8 mouse cellular contexts compared by ENCODE assay signal in genomic region chr11:113648152-113648551, GRCm38 (mm10). TPM values are rescaled to one million over a fixed set of nuclear protein-coding genes. Genes with fewer than 3 reads are reported as not detected.
A peak's percentile ranks its signal among the peaks of the same experiment; 100 is the strongest.
DNase-seq lines count a peak whose midpoint lies in the region; ATAC-seq and TF ChIP-seq lines count a peak whose summit lies in the region.

No protein-coding gene starts in this region.

- no peaks in the 10 kb centered on the region for H3K27me3 ChIP-seq in liver, embryonic 11.5 days (replicated peaks; ENCODE audit: control insufficient read depth, insufficient read depth, low read length)
- no peaks in the 10 kb centered on the region for H3K27me3 ChIP-seq in neural tube, embryonic 13.5 days
- no peaks in the 10 kb centered on the region for H3K27me3 ChIP-seq in testis, adult 2 months (ENCODE audit: control insufficient read depth, insufficient read depth, low read length)

- TF ChIP-seq CTCF in testis, adult 2 months (IDR thresholded peaks at IDR 0.05; ENCODE audit: control insufficient read depth, insufficient read depth, insufficient replicate concordance, low read depth, low read length) = peak; percentile 99

- H3K9ac ChIP-seq in liver, embryonic 11.5 days (ENCODE audit: low read depth, low read length) = peak overlapping the region; percentile 23; the same call in 1 of the 2 replicates
- H3K9ac ChIP-seq in neural tube, embryonic 13.5 days = no peak overlapping the region

- no peaks in the 10 kb centered on the region for H3K9me3 ChIP-seq in liver, embryonic 11.5 days (ENCODE audit: control insufficient read depth, low read length)
- H3K9me3 ChIP-seq in neural tube, embryonic 13.5 days = no peaks in the 10 kb centered on the region

- no peak overlapping the region for H3K27ac ChIP-seq in liver, embryonic 11.5 days (ENCODE audit: low read depth, low read length)
- no peak overlapping the region for H3K27ac ChIP-seq in neural tube, embryonic 13.5 days (replicated peaks)
- H3K27ac ChIP-seq in testis, adult 2 months (ENCODE audit: control insufficient read depth, insufficient read depth, low read depth, low read length) = no peak overlapping the region

- H3K4me2 ChIP-seq in liver, embryonic 11.5 days = peak overlapping the region; percentile 43
- H3K4me2 ChIP-seq in neural tube, embryonic 13.5 days = peak overlapping the region; percentile 10; the same call in 1 of the 2 replicates

- peaks cover 23% of the 10 kb centered on the region for H3K4me1 ChIP-seq in liver, embryonic 11.5 days (replicated peaks; ENCODE audit: control insufficient read depth, insufficient read depth, low read length)
- peaks cover 23% of the 10 kb centered on the region for H3K4me1 ChIP-seq in neural tube, embryonic 13.5 days (replicated peaks)
- peaks cover 16% of the 10 kb centered on the region for H3K4me1 ChIP-seq in testis, adult 2 months (ENCODE audit: control insufficient read depth, insufficient read depth, low read length)

- WGBS in liver, embryonic 11.5 days = 3% methylated on average over 15 of the region's 15 CpGs
- WGBS in neural tube, embryonic 13.5 days = 4% methylated on average over 15 of the region's 15 CpGs

- H3K36me3 ChIP-seq in liver, embryonic 11.5 days (ENCODE audit: control insufficient read depth, insufficient read depth, low read length) = peaks cover 6% of the 10 kb centered on the region
- peaks cover 15% of the 10 kb centered on the region for H3K36me3 ChIP-seq in neural tube, embryonic 13.5 days
- H3K36me3 ChIP-seq in testis, adult 2 months (ENCODE audit: control insufficient read depth, insufficient read depth, low read length) = no peaks in the 10 kb centered on the region

- ATAC-seq in liver, embryonic 11.5 days (replicated peaks; ENCODE audit: low FRiP score) = no peak
- ATAC-seq in neural tube, embryonic 13.5 days (ENCODE audit: low read depth) = no peak

- DNase-seq in 3T3-L1 (ENCODE audit: low read depth, low spot score) = peak; percentile 71
- DNase-seq in adrenal gland, adult (ENCODE audit: inconsistent age in 2 of 2, low spot score in 1 of 2) = peak; percentile 83 to 95
- peak; percentile 89 for DNase-seq in embryo, embryonic 11 days
- peak; percentile 75 to 90 for DNase-seq in heart, adult 18-20 months
- DNase-seq in kidney, adult 9 months = peak; percentile 79
- DNase-seq in liver, embryonic 11.5 days (ENCODE audit: low spot score) = peak; percentile 82

- no peak overlapping the region for H3K4me3 ChIP-seq in liver, embryonic 11.5 days (ENCODE audit: low read depth, low read length)
- H3K4me3 ChIP-seq in neural tube, embryonic 13.5 days = no peak overlapping the region; the same call in 1 of the 2 replicates
- H3K4me3 ChIP-seq in testis, adult 2 months (ENCODE audit: control insufficient read depth, low read depth, low read length) = peak overlapping the region; percentile 93; the same call in 1 of the 2 replicates

- TF ChIP-seq POLR2A in testis, adult 2 months (IDR thresholded peaks at IDR 0.05; ENCODE audit: control insufficient read depth, low read depth, low read length) = no peak

RNA-seq across cellular contexts. Expression of gene Cog1, which starts 0.8 kb away (rescaled TPM):
- total RNA-seq in heart, adult 18-20 months (2021) = 10 to 100 TPM; 17.3 to 19.8 TPM
- 24.0 and 24.7 TPM in 2 replicates for polyA plus RNA-seq in liver, embryonic 11.5 days (2014; fragmentation: Nextera tagmentation; extraction: Ambion mirVana)
- 33.9 and 36.8 TPM in 2 replicates for polyA plus RNA-seq in neural tube, embryonic 13.5 days (2015; fragmentation: Nextera tagmentation; extraction: Ambion mirVana)
- 50.2 and 58.0 TPM in 2 replicates for polyA plus RNA-seq in testis, adult 2 months (2012; rRNA removed)

RNA-seq across cellular contexts. Expression of gene Slc39a11, which starts 1.7 kb away (rescaled TPM):
- total RNA-seq in heart, adult 18-20 months (2021) = 1 to 10 TPM; 3.3 to 4.8 TPM
- 20.9 TPM in 2 replicates for polyA plus RNA-seq in liver, embryonic 11.5 days (2014; fragmentation: Nextera tagmentation; extraction: Ambion mirVana)
- 21.0 and 26.8 TPM in 2 replicates for polyA plus RNA-seq in neural tube, embryonic 13.5 days (2015; fragmentation: Nextera tagmentation; extraction: Ambion mirVana)
- polyA plus RNA-seq in testis, adult 2 months (2012; rRNA removed) = 8.1 and 8.9 TPM in 2 replicates

RNA-seq across cellular contexts. Expression of gene Sstr2, which starts 29.0 kb away (rescaled TPM):
- total RNA-seq in heart, adult 18-20 months (2021) = not detected
- polyA plus RNA-seq in liver, embryonic 11.5 days (2014; fragmentation: Nextera tagmentation; extraction: Ambion mirVana) = 2.2 and 2.7 TPM in 2 replicates
- 16.4 and 21.4 TPM in 2 replicates for polyA plus RNA-seq in neural tube, embryonic 13.5 days (2015; fragmentation: Nextera tagmentation; extraction: Ambion mirVana)
- polyA plus RNA-seq in testis, adult 2 months (2012; rRNA removed) = 0.85 and 1.3 TPM in 2 replicates

RNA-seq across cellular contexts. Expression of gene Fam104a, which starts 35.8 kb away (rescaled TPM):
- total RNA-seq in heart, adult 18-20 months (2021) = 10 to 100 TPM; 16.0 to 16.7 TPM
- polyA plus RNA-seq in liver, embryonic 11.5 days (2014; fragmentation: Nextera tagmentation; extraction: Ambion mirVana) = 58.7 and 62.3 TPM in 2 replicates
- polyA plus RNA-seq in neural tube, embryonic 13.5 days (2015; fragmentation: Nextera tagmentation; extraction: Ambion mirVana) = 40.8 and 43.3 TPM in 2 replicates
- 143 and 168 TPM in 2 replicates for polyA plus RNA-seq in testis, adult 2 months (2012; rRNA removed)

RNA-seq across cellular contexts. Expression of gene D11Wsu47e, which starts 36.1 kb away (rescaled TPM):
- total RNA-seq in heart, adult 18-20 months (2021) = 1 to 10 TPM; 7.0 to 7.8 TPM
- 22.4 and 22.9 TPM in 2 replicates for polyA plus RNA-seq in liver, embryonic 11.5 days (2014; fragmentation: Nextera tagmentation; extraction: Ambion mirVana)
- polyA plus RNA-seq in neural tube, embryonic 13.5 days (2015; fragmentation: Nextera tagmentation; extraction: Ambion mirVana) = 18.1 and 23.1 TPM in 2 replicates
- polyA plus RNA-seq in testis, adult 2 months (2012; rRNA removed) = 226 and 236 TPM in 2 replicates
